Comparison of ENCODE assay signal across 1 mouse cellular context in the genomic region with DNA sequence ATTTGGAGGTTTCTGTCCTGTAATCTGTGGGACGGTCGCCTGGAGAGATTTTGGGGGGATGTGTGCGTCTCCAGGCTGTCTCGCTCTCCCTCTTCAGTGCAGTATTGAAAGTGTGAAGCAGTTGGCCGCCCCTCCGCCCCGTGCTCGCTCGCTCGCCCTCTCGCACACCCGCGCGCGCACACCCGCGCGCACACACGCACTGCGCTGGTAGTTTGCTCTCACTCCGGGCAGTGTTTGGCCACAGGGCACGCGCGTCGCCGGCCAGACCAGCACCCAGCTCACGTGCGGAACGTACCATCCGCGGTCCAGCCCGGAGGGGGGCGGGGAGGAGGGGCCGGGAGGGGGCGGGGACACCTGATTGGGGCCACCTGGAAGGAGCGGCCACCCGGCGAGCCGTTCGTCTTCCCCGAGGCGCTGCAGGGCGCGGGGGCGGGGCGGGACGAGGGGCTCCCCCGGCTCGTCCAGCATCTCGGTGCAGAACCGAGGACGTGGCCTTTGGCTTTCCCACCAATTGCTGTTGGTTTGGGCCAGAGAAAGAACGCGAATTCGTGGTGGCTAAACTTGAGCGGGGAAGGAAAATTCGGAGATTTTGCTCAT.
TF ChIP-seq lines count a peak whose summit lies in the region.

A gene (minus strand): TSS at position 270 of the 597 bp plus-strand sequence.

TF ChIP-seq in CH12.LX, 34 proteins besides CTCF, POLR2A, EP300 and RAD21 (continued from another document):
- peak; percentile 51; the same call in 1 of the 2 replicates for TF ChIP-seq ZMIZ1 (IDR thresholded peaks at IDR 0.05; ENCODE audit: low read depth, low read length)
- TF ChIP-seq IRF4 (IDR thresholded peaks at IDR 0.05; ENCODE audit: low read depth, low read length) = peak; percentile 81
- 0 out of 2 replicates have a peak, but pooled peaks have one; percentile 57 for TF ChIP-seq POLR2AphosphoS2 (IDR thresholded peaks at IDR 0.05; ENCODE audit: low read depth, low read length)
- TF ChIP-seq BHLHE40 (IDR thresholded peaks at IDR 0.05; ENCODE audit: low read depth, low read length) = peak; percentile 99
- no peak for TF ChIP-seq JUN (IDR thresholded peaks at IDR 0.05; ENCODE audit: insufficient read depth, low read depth, low read length)
- peak; percentile 80 for TF ChIP-seq MAZ (IDR thresholded peaks at IDR 0.05; ENCODE audit: low read depth, low read length)
- peak; percentile 55; the same call in 1 of the 2 replicates for TF ChIP-seq CHD2 (IDR thresholded peaks at IDR 0.05; ENCODE audit: low read length)
- no peak for TF ChIP-seq ZKSCAN1 (IDR thresholded peaks at IDR 0.05; ENCODE audit: borderline replicate concordance, low read depth, low read length)
- peak; percentile 75; the same call in 1 of the 2 replicates for TF ChIP-seq SIN3A (IDR thresholded peaks at IDR 0.05; ENCODE audit: low read length)
- TF ChIP-seq KAT2A (IDR thresholded peaks at IDR 0.05; ENCODE audit: insufficient replicate concordance, low read length) = no peak
- TF ChIP-seq HCFC1 (IDR thresholded peaks at IDR 0.05; ENCODE audit: low read depth, low read length) = 0 out of 2 replicates have a peak, but pooled peaks have one; percentile 48
- TF ChIP-seq SMC3 (IDR thresholded peaks at IDR 0.05; ENCODE audit: low read depth, low read length) = no peak; the same call in 1 of the 2 replicates
- TF ChIP-seq E2F4 (IDR thresholded peaks at IDR 0.05; ENCODE audit: insufficient replicate concordance, low read depth, low read length) = no peak
- peak; percentile 39; the same call in 1 of the 2 replicates for TF ChIP-seq NELFE (IDR thresholded peaks at IDR 0.05; ENCODE audit: low read depth, low read length)
